Mouse (Mus musculus): ENCODE measurements around the gene Tmem259. TPM values are rescaled to one million over a fixed set of nuclear protein-coding genes. Genes with fewer than 3 reads are reported as not detected.

Gene Tmem259
- polyA plus RNA-seq, 1 experiment from 2014 or later = 8.2 TPM

GRCm38 (mm10) chr10:79926491-79927323 lies 57.4 kb downstream of the Tmem259 start, which contains the start of gene Arid3a:
TSS of gene Arid3a (plus strand) at chr10:79927043.
- Histone ChIP-seq H3K27ac (peak within 1 kb of the TSS; percentile 88), H3K36me3 (peaks cover 14% of the 10 kb centered on the region), H3K27me3 (peaks cover 19% of the 10 kb centered on the region), H3K4me1 (replicated peaks) (peaks cover 69% of the 10 kb centered on the region), H3K4me3 (replicated peaks) (peak within 1 kb of the TSS; percentile 85), H3K9ac (peak within 1 kb of the TSS; percentile 84), H3K4me2 (peak within 1 kb of the TSS; percentile 84), H3K9me3 (replicated peaks) (no peaks in the 10 kb centered on the region)
- ATAC-seq (ENCODE audit: low read depth) (peak; percentile 69), DNase-seq (peak; percentile 86)
- WGBS (ENCODE audit: insufficient replicate concordance) = under 1% methylated on average over 63 of the region's 63 CpGs

- H3K4me1 ChIP-seq (replicated peaks) = peaks cover 69% of the 10 kb centered on the region
- DNase-seq = no peak
- ATAC-seq (ENCODE audit: low read depth) = peak; percentile 2; the same call in 1 of the 2 replicates
- H3K9me3 ChIP-seq (replicated peaks) = no peaks in the 10 kb centered on the region
- peak overlapping the region; percentile 84 for H3K9ac ChIP-seq
- peaks cover 27% of the 10 kb centered on the region for H3K27me3 ChIP-seq
- peak overlapping the region; percentile 88 for H3K27ac ChIP-seq
- H3K4me2 ChIP-seq = peak overlapping the region; percentile 84
- peaks cover 7% of the 10 kb centered on the region for H3K36me3 ChIP-seq
- peak overlapping the region; percentile 85 for H3K4me3 ChIP-seq (replicated peaks)
- WGBS (ENCODE audit: insufficient replicate concordance) = 10% methylated on average over 15 of the region's 15 CpGs
These were observed 58.2 kb downstream of the Tmem259 start for GRCm38 (mm10) chr10:79925785-79926490.

GRCm38 (mm10) chr10:79924998-79925784 lies 58.9 kb downstream of the Tmem259 start:
- DNase-seq = peak; percentile 85
- no peak for ATAC-seq (ENCODE audit: low read depth)
- H3K36me3 ChIP-seq = no peaks in the 10 kb centered on the region
- H3K27me3 ChIP-seq = peaks cover 34% of the 10 kb centered on the region
- H3K9ac ChIP-seq = peak overlapping the region; percentile 84; the same call in 1 of the 2 replicates
- 14% methylated on average over 29 of the region's 29 CpGs for WGBS (ENCODE audit: insufficient replicate concordance)
- peak overlapping the region; percentile 88 for H3K27ac ChIP-seq
- H3K4me1 ChIP-seq (replicated peaks) = peaks cover 70% of the 10 kb centered on the region
- H3K9me3 ChIP-seq (replicated peaks) = no peaks in the 10 kb centered on the region
- peak overlapping the region; percentile 84 for H3K4me2 ChIP-seq
- H3K4me3 ChIP-seq (replicated peaks) = 0 out of 2 replicates have a peak overlapping the region, but pooled peaks have one; percentile 85

Other genes starting within 250 kb of the Tmem259 start
- 20.0 and 20.8 TPM in 2 replicates for gene Polrmt, start 237.7 kb downstream of the Tmem259 start, polyA plus RNA-seq (2015; fragmentation: Nextera tagmentation; extraction: Ambion mirVana)
- not detected in 2 replicates for gene Fgf22, start 229.3 kb downstream of the Tmem259 start, polyA plus RNA-seq (2015; fragmentation: Nextera tagmentation; extraction: Ambion mirVana)
- 43.7 and 48.5 TPM in 2 replicates for gene Rnf126, start 217.4 kb downstream of the Tmem259 start, polyA plus RNA-seq (2015; fragmentation: Nextera tagmentation; extraction: Ambion mirVana)
- 0.58 and 0.68 TPM in 2 replicates for gene Fstl3, start 207.1 kb downstream of the Tmem259 start, polyA plus RNA-seq (2015; fragmentation: Nextera tagmentation; extraction: Ambion mirVana)
- gene Prss57, start 193.4 kb downstream of the Tmem259 start, polyA plus RNA-seq (2015; fragmentation: Nextera tagmentation; extraction: Ambion mirVana) = 2.6 and 3.2 TPM in 2 replicates
- 7.1 and 7.4 TPM in 2 replicates for gene Palm, start 190.8 kb downstream of the Tmem259 start, polyA plus RNA-seq (2015; fragmentation: Nextera tagmentation; extraction: Ambion mirVana)
- gene Misp, start 163.3 kb downstream of the Tmem259 start, polyA plus RNA-seq (2015; fragmentation: Nextera tagmentation; extraction: Ambion mirVana) = 0.25 and 0.75 TPM in 2 replicates
- gene Ptbp1, start 129.9 kb downstream of the Tmem259 start, polyA plus RNA-seq (2015; fragmentation: Nextera tagmentation; extraction: Ambion mirVana) = 136 and 175 TPM in 2 replicates
- 54.8 and 64.6 TPM in 2 replicates for gene Prtn3, start 109.9 kb downstream of the Tmem259 start, polyA plus RNA-seq (2015; fragmentation: Nextera tagmentation; extraction: Ambion mirVana)
- gene Plppr3, start 109.7 kb downstream of the Tmem259 start, polyA plus RNA-seq (2015; fragmentation: Nextera tagmentation; extraction: Ambion mirVana) = 5.7 and 5.8 TPM in 2 replicates
- gene Elane, start 98.1 kb downstream of the Tmem259 start, polyA plus RNA-seq (2015; fragmentation: Nextera tagmentation; extraction: Ambion mirVana) = 47.1 and 59.3 TPM in 2 replicates
- gene Cfd, start 93.5 kb downstream of the Tmem259 start, polyA plus RNA-seq (2015; fragmentation: Nextera tagmentation; extraction: Ambion mirVana) = not detected in 2 replicates
- gene Med16, start 75.4 kb downstream of the Tmem259 start, polyA plus RNA-seq (2015; fragmentation: Nextera tagmentation; extraction: Ambion mirVana) = 16.9 and 19.0 TPM in 2 replicates
- 11.3 TPM in 1 of 2 replicates, not detected in the other for gene Gm26602, start 73.5 kb downstream of the Tmem259 start, polyA plus RNA-seq (2015; fragmentation: Nextera tagmentation; extraction: Ambion mirVana)
- 0.19 and 0.28 TPM in 2 replicates for gene Kiss1r, start 67.4 kb downstream of the Tmem259 start, polyA plus RNA-seq (2015; fragmentation: Nextera tagmentation; extraction: Ambion mirVana)
- gene R3hdm4, start 63.1 kb downstream of the Tmem259 start, polyA plus RNA-seq (2015; fragmentation: Nextera tagmentation; extraction: Ambion mirVana) = 63.0 and 63.8 TPM in 2 replicates
- gene Arid3a, start 57.3 kb downstream of the Tmem259 start, polyA plus RNA-seq (2015; fragmentation: Nextera tagmentation; extraction: Ambion mirVana) = 5.4 and 5.7 TPM in 2 replicates
- gene Wdr18, start 24.2 kb downstream of the Tmem259 start, polyA plus RNA-seq (2015; fragmentation: Nextera tagmentation; extraction: Ambion mirVana) = 78.2 and 83.0 TPM in 2 replicates
- gene Grin3b, start 13.6 kb downstream of the Tmem259 start, polyA plus RNA-seq (2015; fragmentation: Nextera tagmentation; extraction: Ambion mirVana) = 0.07 and 0.10 TPM in 2 replicates
- gene Cnn2, start 4.3 kb upstream of the Tmem259 start, polyA plus RNA-seq (2015; fragmentation: Nextera tagmentation; extraction: Ambion mirVana) = 45.8 and 49.6 TPM in 2 replicates
- 6.3 and 7.4 TPM in 2 replicates for gene Abca7, start 12.2 kb upstream of the Tmem259 start, polyA plus RNA-seq (2015; fragmentation: Nextera tagmentation; extraction: Ambion mirVana)
- 14.3 and 14.9 TPM in 2 replicates for gene Arhgap45, start 32.3 kb upstream of the Tmem259 start, polyA plus RNA-seq (2015; fragmentation: Nextera tagmentation; extraction: Ambion mirVana)
- 120 and 122 TPM in 2 replicates for gene Polr2e, start 55.5 kb upstream of the Tmem259 start, polyA plus RNA-seq (2015; fragmentation: Nextera tagmentation; extraction: Ambion mirVana)
- gene Gpx4, start 62.8 kb upstream of the Tmem259 start, polyA plus RNA-seq (2015; fragmentation: Nextera tagmentation; extraction: Ambion mirVana) = 677 TPM in 2 replicates
- gene Sbno2, start 121.2 kb upstream of the Tmem259 start, polyA plus RNA-seq (2015; fragmentation: Nextera tagmentation; extraction: Ambion mirVana) = 9.2 and 9.9 TPM in 2 replicates
- 16.2 and 18.3 TPM in 2 replicates for gene Stk11, start 131.5 kb upstream of the Tmem259 start, polyA plus RNA-seq (2015; fragmentation: Nextera tagmentation; extraction: Ambion mirVana)
- 358 and 362 TPM in 2 replicates for gene Atp5d, start 154.3 kb upstream of the Tmem259 start, polyA plus RNA-seq (2015; fragmentation: Nextera tagmentation; extraction: Ambion mirVana)
- 0.54 and 0.69 TPM in 2 replicates for gene Cbarp, start 156.5 kb upstream of the Tmem259 start, polyA plus RNA-seq (2015; fragmentation: Nextera tagmentation; extraction: Ambion mirVana)
- 3.0 and 3.3 TPM in 2 replicates for gene Midn, start 163.9 kb upstream of the Tmem259 start, polyA plus RNA-seq (2015; fragmentation: Nextera tagmentation; extraction: Ambion mirVana)
- gene Cirbp, start 181.7 kb upstream of the Tmem259 start, polyA plus RNA-seq (2015; fragmentation: Nextera tagmentation; extraction: Ambion mirVana) = 19.5 and 21.9 TPM in 2 replicates
- gene 1600002K03Rik, start 188.6 kb upstream of the Tmem259 start, polyA plus RNA-seq (2015; fragmentation: Nextera tagmentation; extraction: Ambion mirVana) = 14.8 and 15.1 TPM in 2 replicates
- 0.98 and 1.1 TPM in 2 replicates for gene Efna2, start 195.2 kb upstream of the Tmem259 start, polyA plus RNA-seq (2015; fragmentation: Nextera tagmentation; extraction: Ambion mirVana)
- gene Mum1, start 242.1 kb upstream of the Tmem259 start, polyA plus RNA-seq (2015; fragmentation: Nextera tagmentation; extraction: Ambion mirVana) = 26.1 and 26.5 TPM in 2 replicates